Mouse (Mus musculus) NIH3T3 (cell line): ENCODE measurements at regions not wholly inside any gene's neighbourhood (a gene's known extent, or its start where the extent isn't known, plus 50 kb on each side); places are given as distances from the start of the nearest gene placed in this dataset.

Experiments used
- DNase-seq: peaks from one replicate; pipeline ENCODE4 v3.0.0-alpha.2; 2012; ENCODE audit warnings: low read depth

DNA sequence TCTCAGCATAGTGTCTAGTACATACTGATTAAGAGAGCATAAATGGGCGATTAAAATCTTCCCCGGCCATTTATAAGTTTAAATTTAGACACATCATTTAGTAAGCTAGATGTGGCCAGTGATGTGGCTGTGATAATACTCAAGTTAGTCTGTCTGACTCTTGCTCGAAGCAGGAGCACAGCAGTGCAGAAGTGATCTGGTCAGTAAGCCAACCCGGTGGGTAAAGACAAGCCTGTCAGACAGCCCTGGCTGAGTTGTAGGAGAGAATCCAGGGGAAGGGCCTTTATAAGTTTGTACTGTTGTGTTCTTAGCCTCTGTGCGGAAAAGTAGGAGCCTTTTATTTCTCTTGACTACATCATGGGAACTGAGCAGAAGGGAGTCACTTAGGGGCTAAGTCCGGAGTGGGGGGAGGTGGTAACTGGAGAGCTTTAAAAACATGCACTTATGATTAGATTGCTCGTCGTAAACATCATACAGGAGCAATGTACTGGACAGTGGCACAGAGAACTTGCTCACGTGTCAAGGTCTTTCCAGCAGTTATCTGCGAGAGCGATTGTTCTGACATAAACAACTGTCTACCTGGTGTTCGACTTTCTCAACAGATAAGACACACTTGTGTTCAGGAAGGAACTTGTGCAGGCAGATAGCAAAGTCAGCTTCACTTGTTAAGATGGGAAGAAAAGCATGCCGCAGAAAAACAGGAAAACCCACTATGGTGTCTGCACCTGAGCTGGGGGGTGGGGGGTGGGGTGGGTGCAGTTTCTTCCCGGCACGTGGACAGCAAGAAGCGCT is 122.5 kb upstream of the Zeb2 start:
- no peak for DNase-seq

DNA sequence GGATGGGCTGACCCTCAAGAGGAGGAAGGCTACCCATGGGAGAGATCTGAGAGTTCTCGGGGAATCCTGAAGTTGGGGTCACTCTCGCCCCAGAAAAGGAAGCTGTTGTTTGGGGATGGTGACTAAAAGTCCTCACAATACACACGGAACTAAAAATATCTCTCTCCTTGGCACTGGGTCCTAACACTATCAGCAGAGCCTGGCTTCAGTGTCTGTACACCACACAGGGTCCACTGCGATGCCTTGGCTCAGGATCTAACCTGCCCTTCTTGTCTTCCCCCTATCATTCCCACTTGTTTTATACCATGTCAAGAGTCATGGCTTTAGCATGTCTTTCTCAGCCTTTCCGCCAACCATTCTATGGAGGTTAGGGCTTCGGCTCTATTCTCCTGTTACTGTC is 121.8 kb upstream of the Zeb2 start:
- no peak for DNase-seq

DNA sequence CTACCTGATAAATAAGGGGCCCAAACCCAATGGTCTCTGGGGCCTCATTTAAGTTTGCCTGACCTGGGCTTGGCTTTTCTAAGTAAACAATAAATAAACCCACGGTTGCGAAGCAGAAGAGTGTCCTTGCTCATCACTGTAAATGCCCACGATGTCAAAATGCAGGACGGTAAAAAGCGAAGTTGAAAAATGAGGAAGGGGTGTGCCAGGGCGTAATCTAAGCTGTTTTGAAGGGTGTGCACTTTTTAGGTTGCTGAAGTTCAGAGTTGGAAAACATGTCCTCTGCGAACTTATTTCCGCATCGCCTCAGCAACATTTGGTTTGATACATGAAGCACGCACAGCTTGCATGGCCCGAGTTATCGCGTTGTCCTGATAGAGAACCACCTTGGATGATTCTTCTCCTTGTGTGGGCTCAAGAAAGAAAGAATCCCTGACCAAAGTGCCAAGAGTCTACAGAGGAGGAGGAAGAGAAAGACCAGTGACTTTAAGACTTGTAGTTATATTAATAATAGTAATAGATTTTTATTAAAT is 119.0 kb upstream of the Zeb2 start:
- DNase-seq = no peak

DNA sequence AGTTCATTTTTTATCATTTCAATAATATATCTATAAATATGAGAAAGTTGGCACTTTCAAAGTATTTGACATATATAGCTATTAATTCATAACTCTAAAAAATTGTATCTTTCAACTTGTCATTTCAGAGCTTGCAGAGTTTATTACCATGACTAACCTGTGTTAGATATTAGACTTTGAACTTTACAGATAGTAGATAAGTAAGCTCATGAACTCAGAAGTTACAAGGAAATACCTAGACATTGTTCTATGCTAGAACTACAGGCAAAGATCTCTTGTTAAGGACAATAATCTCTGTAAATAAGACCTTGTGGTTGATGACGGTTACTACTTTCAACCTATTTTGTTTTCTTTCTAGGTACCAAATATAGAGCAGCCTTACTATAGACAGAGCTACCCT is 117.0 kb upstream of the Zeb2 start:
- no peak for DNase-seq

DNA sequence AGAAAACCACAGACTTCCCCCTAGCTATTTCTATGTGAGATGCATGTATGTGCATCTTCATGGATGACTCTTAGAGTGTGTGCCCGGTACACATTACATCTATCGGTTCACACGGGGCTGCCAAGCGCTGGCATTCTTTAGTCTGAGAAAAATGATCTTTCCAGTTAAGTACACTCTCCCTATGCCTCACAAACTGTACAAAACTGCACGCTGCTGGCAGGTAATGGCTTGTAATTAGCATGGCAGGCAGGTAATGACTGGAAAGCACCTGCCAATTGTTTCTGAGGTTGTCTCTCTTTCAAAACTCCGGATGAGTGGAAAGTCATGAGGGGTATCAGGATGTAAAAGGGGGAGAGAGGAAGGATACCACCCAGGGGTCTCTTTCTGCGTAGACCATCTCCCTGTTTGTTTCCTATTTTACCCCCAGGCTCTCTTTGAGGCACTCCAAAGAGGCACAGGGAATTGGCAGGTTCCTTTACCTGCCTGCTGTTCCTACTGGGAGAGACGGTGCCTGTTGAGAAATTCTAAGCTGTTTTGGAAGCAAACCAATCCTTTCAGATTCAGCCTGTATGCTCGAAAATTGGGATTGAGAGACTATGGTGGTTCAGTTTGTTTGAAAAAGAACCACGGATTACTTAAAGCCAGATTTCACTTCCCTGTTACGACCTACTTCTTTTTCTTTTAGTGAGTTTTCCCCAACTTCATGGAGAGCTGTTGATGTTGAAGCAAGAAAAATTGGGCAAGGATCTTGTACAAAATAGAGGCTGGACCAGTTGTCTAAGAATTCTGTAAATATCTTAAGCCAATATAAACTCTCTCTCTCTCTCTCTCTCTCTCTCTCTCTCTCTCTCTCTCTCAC is 113.4 kb upstream of the Zeb2 start:
- no peak for DNase-seq

DNA sequence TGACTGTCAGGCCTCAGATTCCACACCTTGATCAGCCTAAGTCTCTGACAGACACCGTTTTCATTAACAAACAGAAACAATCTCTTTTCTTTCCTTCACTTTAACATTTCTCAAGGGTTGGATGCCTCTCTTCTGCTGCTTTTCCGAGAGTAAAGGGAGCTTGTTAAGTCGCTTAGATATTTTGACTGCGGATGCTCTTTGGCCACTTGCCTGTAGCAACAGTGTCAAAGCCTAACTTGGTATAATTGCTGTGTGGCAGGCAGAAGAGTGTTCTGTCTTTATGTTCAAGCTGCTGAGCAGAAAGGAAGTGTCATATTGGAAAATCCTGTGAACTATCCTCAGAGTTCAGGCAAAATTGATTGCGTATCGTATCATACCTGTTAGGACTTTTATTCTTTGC is 112.3 kb upstream of the Zeb2 start:
- DNase-seq = no peak

DNA sequence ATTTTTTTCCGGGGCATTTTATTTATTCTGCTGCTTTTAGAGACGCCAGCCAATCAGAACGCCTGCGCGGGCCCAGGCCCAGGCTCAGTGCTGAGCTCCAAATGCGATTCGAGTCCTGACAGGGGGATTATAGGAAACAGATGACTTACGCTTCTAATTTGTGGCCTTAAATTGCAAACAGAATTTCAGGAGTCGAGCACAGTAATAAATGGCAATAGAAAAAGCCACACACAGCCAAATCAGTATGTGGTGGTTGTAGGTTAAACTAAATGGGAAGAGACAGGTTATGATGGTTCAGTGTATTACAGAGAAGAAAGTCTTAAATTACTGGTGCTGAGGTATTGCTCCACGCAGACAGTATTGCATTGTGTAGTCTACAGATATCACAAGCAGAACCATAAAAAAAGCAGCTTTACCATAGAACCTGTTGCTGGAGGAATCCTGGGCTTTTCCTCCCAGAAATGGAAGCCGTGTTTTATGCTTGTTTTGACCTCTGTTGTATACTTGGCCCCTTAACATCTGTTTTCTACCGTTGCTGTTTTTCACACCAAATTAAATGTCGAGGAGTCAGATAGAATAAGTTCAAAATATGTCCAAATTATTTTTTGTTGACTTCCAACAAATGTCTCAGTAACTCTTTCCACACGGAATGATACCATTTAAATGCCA is 110.2 kb upstream of the Zeb2 start:
- peak; percentile 20 for DNase-seq

DNA sequence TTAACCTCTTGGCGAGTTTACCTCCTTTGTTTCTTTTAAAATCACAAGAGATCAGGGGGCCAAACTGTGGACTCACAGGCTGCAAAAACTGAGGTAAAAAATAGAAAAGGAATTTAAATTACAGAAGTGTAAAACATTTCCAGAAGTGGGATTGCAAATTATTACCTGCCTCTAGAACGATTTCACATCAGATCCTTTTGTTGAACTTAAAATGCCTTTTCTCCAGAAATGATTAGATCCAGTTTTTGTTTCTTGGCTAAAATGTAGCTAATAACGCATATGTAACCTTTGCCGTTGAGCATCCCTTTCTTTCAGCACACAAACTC is 108.8 kb upstream of the Zeb2 start:
- DNase-seq = no peak

DNA sequence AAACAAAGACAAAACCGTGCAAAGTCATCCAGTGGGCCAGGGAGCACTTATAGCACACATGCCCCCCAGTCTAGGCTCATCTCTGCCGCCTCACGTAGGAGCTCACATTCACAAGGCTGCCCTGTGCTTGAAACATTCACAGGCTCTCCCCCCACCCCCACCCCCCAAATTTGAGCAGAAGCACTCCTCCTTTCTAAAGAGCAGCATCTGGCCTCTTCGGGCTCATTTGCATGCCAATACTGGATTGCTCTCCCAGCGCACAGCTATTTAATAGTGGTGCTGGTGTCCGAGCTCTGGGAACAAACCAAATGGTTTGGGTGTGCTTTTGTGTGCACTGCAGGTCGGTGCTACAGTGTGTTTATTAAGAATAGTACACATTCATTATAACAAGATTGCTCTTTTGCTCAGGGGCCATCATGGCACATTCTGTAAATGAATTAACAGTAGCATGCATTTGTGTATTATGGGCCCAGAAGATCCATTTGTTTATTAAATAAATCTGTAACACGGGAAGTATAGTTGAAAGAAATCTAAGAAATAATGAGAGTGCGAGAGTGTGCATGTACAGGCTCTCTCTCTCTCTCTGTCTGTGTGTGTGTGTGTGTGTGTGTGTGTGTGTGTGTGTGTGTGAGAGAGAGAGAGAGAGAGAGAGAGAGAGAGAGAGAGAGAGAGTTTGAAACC is 108.3 kb upstream of the Zeb2 start:
- no peak for DNase-seq

DNA sequence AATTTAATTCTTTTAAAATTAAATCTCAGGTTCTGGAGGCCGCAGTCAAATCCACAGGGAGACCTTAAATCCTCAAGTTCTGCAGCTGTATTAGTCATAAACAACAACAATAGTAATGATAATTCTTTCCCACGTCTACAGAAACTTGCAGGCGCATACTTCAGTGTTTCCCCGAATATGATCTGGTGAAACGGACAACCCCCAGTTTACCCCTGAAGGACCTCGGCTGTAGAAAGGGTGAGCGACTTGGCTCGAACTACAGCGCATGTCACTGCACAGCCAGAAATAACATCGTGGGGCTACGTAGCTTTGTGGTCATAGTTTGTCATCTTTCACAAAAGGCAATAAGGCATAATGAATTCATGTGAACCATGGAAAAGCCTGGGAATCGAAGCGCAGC is 105.0 kb upstream of the Zeb2 start:
- no peak for DNase-seq

DNA sequence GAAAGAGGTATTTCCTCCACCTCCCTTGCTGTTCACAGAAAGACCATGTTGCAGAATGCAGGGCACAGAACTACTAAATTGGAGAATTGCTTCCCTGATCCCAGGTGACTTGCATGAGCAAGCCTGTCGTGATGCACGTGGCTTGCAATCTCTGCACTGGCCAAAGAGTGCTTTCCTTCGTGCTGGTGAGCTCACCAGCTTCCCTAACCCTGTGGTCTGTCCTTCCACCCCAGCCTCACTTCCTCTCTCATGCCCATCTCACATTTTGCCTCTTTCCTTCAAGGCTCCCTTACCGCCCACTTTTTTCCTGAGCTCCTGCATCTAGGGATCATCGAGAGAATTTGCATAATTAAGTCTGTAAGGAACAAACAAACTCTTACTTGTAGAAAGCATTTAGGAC is 102.7 kb upstream of the Zeb2 start:
- DNase-seq = no peak

DNA sequence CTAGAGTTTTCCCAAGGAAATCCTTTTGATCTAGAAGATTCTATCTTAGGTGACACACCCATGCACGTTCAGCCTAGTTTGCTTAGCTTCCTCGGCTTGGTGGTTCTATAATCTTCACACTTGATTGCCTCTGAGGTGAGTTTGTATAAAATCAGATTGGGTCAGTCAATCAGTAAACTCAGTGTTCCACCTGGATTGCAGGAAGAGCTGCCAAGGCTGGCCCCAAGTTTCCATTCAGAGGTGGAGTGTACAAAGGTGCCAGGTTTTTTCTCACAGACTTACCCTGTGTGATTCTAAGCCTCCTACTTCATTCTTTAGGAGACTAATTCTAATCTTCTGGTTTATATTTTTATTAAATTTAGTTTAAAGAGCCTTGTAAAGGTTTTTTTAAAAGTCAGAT is 95.6 kb upstream of the Zeb2 start:
- no peak for DNase-seq

DNA sequence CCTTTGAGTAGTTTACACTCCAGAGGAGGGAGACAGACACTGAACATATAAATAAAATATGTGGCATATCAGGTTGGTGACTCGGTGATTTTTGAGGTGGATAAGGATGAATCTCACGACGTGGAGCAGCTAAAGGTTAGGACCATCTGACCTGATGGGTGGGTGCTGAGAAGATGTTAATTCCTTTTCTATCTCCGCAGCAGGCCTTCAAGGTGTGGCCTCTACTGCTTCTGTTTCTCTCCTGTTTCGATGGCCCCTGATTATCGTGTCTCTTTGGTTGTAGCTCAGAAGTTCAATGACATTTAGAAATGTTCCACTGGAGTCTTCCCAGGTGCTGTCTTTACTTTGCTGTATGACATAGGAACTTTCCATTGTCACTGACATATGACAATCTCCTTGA is 91.3 kb upstream of the Zeb2 start:
- no peak for DNase-seq

DNA sequence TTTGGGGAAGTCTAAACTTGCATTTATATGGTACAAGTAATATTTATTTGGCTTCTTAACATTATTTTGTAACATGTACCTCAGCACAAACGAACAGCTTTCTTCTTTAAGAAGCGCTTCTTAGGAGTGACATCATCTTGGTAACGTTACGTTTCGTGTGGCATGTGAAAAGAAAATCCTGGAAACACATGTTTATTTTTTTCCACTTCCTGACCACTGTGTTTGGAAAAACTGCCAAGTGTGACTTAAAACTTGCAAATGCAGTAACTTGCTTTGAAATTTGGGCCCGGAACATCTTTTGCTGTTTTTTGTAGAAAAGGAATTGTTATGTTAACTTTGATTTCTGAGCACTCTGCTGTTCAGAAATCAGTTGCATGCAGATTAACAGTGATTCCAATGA is 88.6 kb upstream of the Zeb2 start:
- peak; percentile 20 for DNase-seq

DNA sequence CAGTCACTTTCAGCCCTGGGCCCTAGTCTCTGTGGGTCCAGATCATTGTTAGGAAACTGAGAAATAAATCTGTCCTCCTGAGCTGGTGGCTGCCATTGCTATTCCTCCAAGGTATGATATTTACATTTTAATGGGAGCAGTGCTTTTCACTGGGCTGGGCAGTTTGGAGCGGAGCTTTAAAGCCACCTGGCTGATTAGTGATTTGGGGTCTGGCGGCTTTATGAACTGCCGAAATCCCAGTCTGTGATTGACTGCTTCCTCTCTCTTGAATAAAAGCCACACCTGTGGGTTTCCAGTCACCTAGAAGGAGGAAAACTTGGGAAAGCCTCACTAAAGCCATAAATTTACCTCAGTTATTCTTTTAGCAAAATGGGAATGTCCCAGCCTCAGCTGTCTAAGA is 88.0 kb upstream of the Zeb2 start:
- DNase-seq = no peak

DNA sequence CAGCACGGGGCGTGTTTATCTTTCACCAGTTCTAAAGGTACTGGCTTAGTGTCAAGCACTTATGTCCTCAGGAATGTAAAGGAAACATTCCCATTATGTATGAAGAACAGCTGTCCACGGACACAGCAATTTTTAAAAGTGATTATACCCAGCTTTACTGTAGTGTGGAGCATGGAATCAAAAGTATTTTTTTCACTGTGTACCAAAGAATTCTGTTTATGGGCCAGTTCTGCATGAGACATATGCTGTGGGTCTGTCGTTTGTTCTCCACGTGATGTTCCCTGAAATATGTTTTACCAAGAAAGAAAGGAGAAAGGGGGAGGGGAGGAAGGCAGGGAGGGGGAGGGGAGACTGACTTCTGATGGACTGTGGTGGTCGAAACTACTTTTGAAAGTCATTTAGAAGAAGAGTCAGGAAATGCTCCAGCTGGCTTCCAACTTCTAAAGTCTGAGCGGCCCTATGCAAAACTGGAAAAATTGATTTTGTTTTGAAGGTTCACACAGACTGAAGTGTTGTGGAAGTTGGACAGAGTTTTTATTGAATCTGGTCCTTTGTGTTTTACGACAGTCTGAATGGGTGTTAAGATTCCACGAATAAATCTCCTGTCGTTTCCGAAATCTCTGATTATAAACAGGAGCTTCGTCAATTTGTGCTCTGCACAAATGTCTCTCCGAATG is 80.9 kb upstream of the Zeb2 start:
- DNase-seq = peak; percentile 3

DNA sequence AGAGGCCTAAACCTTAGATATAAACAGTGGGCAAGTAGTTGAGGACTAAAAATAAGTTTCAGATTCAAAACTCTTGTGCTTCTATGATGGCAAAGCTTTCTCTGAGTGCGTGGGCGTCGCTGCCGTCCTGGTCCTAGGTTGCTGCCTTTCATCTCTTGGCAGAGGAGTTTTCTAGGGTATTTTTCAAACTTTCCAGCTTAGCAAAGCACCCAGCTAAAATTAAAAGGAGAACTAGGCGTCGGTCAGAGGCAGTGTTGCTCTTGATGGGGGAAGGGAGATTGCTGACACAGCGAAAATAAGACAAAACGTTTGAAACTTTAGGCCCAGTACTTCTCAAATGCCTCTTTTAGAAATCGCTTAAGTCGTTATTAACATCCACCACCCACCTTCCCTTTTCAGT is 80.1 kb upstream of the Zeb2 start:
- no peak for DNase-seq

DNA sequence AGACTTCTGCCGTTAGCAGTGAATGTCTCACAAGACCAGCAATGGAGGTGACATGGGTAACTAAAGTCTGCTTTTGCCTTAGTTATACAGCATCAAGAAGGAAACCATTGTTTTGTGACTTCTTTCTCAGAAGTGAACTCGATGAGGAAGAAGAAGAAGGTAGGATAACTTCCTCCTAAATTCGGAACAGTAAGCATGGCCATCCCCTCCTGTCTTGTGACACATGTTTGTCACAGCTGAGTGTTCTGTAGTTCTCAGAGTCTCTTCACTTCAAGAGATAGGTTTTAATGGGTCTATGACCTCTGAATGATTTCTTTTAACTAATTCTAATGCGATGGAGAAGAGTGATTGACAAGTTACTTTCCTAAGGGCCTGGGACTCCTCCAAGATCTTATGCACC is 79.3 kb upstream of the Zeb2 start:
- DNase-seq = no peak

DNA sequence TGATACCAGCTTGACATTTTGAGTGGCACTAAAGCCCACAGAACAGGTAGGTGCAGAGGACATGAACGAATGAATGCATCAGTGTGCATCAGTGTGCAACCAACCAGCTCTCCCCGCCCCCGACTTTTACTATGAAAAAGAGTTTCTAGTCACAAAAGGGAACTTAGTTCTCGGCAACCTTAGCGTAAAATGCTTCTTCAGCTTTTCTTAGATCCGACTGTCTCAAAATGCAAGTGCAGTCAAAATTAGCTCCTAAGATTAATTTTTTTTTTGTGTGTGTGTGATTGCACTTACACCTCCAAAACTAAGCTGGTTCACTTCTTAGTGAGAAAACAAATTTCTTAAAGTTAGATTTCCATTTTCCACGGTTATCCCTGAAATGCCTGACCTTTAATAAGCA is 77.1 kb upstream of the Zeb2 start:
- no peak for DNase-seq

DNA sequence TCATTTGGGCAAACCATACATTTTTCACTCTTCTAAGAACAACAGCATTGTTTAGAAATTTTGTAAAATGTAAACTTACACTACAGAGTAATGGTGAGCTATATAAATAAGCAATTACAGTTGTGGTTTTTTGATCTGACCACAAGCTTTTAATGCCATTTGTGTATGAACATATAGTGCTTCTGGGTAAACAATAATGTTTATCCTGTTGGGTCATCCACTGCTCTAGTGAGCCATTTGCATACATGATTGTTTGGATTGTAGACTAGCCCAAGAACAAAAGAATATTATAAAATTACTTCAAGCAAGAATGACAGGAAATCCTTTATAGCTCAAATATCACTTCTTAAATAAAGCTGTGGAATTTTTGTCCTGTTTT is 68.4 kb upstream of the Zeb2 start:
- no peak for DNase-seq

DNA sequence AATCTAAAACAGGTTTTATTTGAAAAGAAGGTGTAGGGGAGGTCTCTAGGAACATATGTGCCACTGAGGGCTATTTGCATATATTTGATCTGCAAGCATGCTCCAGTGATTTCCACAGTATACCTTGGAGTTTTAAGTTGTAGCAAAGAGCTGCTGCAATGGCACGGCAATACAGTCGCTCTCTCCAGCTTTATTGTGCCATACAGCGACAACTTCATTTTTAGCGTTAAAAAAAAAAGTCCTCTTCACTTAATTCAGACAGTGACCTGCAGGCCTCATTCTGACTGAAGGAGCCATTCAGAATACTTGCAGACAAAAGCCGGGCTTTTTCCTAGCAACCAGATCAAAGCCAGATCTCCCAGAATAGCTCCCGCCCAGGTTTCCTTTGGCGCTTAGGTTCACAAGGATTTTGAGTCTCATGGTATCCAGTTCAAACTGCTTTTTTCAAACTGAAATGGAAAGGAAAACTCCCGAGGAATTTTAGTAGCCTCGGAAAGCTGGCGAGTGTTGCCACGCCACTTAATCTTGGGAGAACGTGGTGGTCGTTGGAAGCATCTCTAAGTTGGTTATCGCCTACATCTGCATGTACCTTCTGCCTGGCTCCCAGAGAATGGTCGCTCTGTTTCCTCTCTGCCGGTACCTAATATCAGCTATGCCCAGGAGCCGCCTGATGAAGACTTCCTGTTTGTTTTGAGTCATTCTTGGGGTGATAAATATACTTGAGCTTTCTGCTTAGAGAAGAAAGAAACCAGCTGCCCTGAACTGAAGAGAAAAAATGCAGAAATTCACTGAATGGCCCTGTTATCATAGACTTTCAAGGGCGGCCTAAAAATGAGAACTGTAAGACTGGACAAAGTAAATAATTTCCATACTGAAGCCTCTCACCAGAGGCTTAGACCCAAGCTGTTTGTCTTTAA is 67.8 kb upstream of the Zeb2 start:
- DNase-seq = no peak
